Mouse (Mus musculus): ENCODE measurements around the gene Cldn3.

- TF ChIP-seq CTCF (IDR thresholded peaks at IDR 0.05; ENCODE audit: borderline replicate concordance, control insufficient read depth, extremely low read depth, insufficient read depth, low read length, poor library complexity) (no peak), POLR2A (IDR thresholded peaks at IDR 0.05; ENCODE audit: control insufficient read depth, extremely low read depth, insufficient read depth, low read length, poor library complexity) (no peak)
Measured at GRCm38 (mm10) chr5:134976164-134976563, 9.8 kb upstream of the Cldn3 start.

Measured in thymus, adult 2 months (tissue).